Mouse (Mus musculus) central nervous system, embryonic 14 days (tissue): ENCODE results near the gene Alox15. TPM values are rescaled to one million over a fixed set of nuclear protein-coding genes. Genes with fewer than 3 reads are reported as not detected.

Experiments used
- polyA plus RNA-seq: library from polyadenylated mRNA; depleted of rRNA; stranded (reverse); fragments of >200 nt; gene quantifications from 2 replicates; pipeline ENCODE4 v1.2.3, GENCODE M21; 2012; rRNA removed

Alox15 gene
- polyA plus RNA-seq: 0.07 and 0.18 TPM in 2 replicates

DNA sequence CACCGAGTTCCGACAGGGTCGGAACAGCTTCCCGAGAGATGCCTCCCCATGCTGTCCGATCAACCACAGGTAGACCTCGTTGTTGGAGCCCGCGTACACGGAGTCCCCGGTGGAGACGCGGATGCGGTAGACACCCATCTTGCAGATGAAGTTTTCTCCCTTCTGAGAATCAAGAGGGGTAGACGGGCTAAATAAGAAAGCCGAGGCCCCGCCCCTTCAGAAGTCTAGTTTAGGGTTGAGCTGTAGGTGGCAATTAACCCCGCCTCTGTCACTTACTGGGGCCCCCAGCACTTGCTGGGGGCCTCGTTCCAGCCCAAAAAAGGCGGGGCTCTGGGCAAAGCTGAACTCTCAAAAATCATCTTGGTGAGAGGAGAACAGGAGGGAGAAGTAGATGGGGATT, at the start of gene Alox15:
Alox15 (minus strand) TSS at position 164 of the 400 bp plus-strand sequence.

GRCm38 (mm10) chr11:70322528-70322927, 29.3 kb downstream of the Alox15 start, which contains the start of gene Alox12e:
Gene Alox12e, minus strand, starts transcription at chr11:70322628.

Other genes with a start within 250 kb of the Alox15 start
- gene Mgl2, start 221.7 kb downstream of the Alox15 start, polyA plus RNA-seq: 0.61 and 0.74 TPM in 2 replicates
- 1.0 and 1.2 TPM in 2 replicates for gene Clec10a, start 195.8 kb downstream of the Alox15 start, polyA plus RNA-seq
- gene Slc16a11, start 139.3 kb downstream of the Alox15 start, polyA plus RNA-seq: 2.5 and 4.8 TPM in 2 replicates
- gene Slc16a13, start 131.0 kb downstream of the Alox15 start, polyA plus RNA-seq: 12.4 and 12.5 TPM in 2 replicates
- gene Bcl6b, start 122.2 kb downstream of the Alox15 start, polyA plus RNA-seq: 5.7 and 6.6 TPM in 2 replicates
- gene 0610010K14Rik, start 114.1 kb downstream of the Alox15 start, polyA plus RNA-seq: 174 and 197 TPM in 2 replicates
- gene Gm21988, start 112.2 kb downstream of the Alox15 start, polyA plus RNA-seq: 15.3 and 17.5 TPM in 2 replicates
- 69.4 and 72.3 TPM in 2 replicates for gene Rnasek, start 112.2 kb downstream of the Alox15 start, polyA plus RNA-seq
- gene Alox12, start 96.7 kb downstream of the Alox15 start, polyA plus RNA-seq: 0.93 and 1.4 TPM in 2 replicates
- 0.13 TPM in 1 of 2 replicates, not detected in the other for gene Alox12e, start 29.4 kb downstream of the Alox15 start, polyA plus RNA-seq
- gene Pelp1, start 58.0 kb upstream of the Alox15 start, polyA plus RNA-seq: 32.2 and 32.3 TPM in 2 replicates
- 81.0 and 83.3 TPM in 2 replicates for gene Arrb2, start 80.6 kb upstream of the Alox15 start, polyA plus RNA-seq
- gene Med11, start 99.9 kb upstream of the Alox15 start, polyA plus RNA-seq: 40.6 and 42.1 TPM in 2 replicates
- 1.5 TPM in 2 replicates for gene Zmynd15, start 107.4 kb upstream of the Alox15 start, polyA plus RNA-seq
- gene Cxcl16, start 108.0 kb upstream of the Alox15 start, polyA plus RNA-seq: 3.5 and 5.7 TPM in 2 replicates
- 1.5 and 1.7 TPM in 2 replicates for gene Tm4sf5, start 153.2 kb upstream of the Alox15 start, polyA plus RNA-seq
- 0.15 and 0.31 TPM in 2 replicates for gene Vmo1, start 162.6 kb upstream of the Alox15 start, polyA plus RNA-seq
- 0.09 TPM in 1 of 2 replicates, not detected in the other for gene Gltpd2, start 167.2 kb upstream of the Alox15 start, polyA plus RNA-seq
- 513 and 515 TPM in 2 replicates for gene Psmb6, start 173.3 kb upstream of the Alox15 start, polyA plus RNA-seq
- not detected in 2 replicates for gene Gm40193, start 180.9 kb upstream of the Alox15 start, polyA plus RNA-seq
- gene Pld2, start 188.0 kb upstream of the Alox15 start, polyA plus RNA-seq: 16.6 and 22.4 TPM in 2 replicates
- 89.5 and 96.5 TPM in 2 replicates for gene Mink1, start 210.8 kb upstream of the Alox15 start, polyA plus RNA-seq